Mouse (Mus musculus): ENCODE measurements around the gene Cacna1d. TPM values are rescaled to one million over a fixed set of nuclear protein-coding genes. Genes with fewer than 3 reads are reported as not detected.

The Cacna1d gene
- polyA plus RNA-seq, 1 experiment from 2014 or later: 2.9 TPM

DNA sequence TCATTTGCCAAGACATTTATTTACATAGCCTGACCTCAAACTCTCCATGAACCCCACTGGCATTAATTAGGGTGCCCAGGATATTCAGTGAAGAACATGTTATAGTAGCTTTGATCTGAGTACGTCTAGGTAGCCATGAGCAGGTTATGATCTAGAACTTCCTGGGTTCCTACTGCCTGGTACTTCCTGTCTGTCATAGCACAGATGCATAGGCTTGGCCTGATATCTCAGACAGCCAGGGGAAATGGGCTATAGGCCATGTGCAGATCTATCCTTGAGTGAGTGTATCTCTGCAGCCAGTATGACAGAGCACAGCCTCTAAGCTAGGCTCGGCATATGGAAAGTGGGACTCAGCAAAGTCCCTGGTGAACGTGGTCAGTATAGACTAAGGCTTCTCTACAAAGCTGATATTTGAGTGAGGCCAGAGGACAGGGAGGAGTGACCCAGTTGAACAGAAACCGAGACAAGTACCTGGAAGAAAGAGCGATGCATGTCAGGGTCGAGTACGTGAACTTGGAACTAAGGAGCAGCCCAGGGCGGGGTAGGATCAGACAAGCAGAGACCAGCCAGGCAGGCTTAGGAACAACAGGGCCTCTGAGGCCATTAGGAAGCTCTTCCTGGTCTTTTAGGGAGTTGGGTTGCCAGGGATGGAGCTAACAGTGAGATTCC is 473.3 kb downstream of the Cacna1d start:
- Histone ChIP-seq H3K4me2 (replicated peaks) (no peak overlapping the region), H3K27ac (no peak overlapping the region), H3K27me3 (no peaks in the 10 kb centered on the region), H3K9me3 (no peaks in the 10 kb centered on the region), H3K4me1 (0 out of 2 replicates have a peak, but pooled peaks cover 2% of the 10 kb centered on the region), H3K36me3 (no peaks in the 10 kb centered on the region), H3K4me3 (no peak overlapping the region), H3K9ac (no peak overlapping the region)
- WGBS: 87% methylated on average over 8 of the region's 8 CpGs
- ATAC-seq (ENCODE audit: low FRiP score, low read depth): no peak

DNA sequence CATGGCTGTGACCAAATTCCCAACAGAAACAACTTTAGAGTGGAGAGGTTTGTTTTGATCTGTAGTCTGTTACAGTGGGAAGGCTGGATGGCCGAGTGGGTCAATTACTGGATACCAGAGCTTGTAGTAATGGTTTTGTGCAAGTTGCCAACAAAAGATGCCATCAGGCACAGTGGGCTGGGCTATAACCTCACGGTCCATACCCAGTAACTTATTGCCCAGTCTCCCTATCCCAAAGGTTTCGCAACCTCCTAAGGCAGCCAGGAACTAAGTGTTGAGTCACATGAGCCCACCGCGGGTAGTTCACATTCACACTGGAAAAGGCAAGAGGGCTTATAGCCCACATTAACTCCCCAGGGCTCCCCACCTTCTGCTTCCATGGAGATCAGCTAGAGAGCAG is 474.6 kb downstream of the Cacna1d start:
- WGBS: 89% methylated on average over 5 of the region's 5 CpGs
- Histone ChIP-seq H3K27ac (no peak overlapping the region), H3K9me3 (no peaks in the 10 kb centered on the region), H3K4me2 (replicated peaks) (no peak overlapping the region), H3K36me3 (no peaks in the 10 kb centered on the region), H3K4me3 (no peak overlapping the region), H3K27me3 (no peaks in the 10 kb centered on the region), H3K9ac (no peak overlapping the region), H3K4me1 (peaks cover 11% of the 10 kb centered on the region)
- ATAC-seq (ENCODE audit: low FRiP score, low read depth): no peak

DNA sequence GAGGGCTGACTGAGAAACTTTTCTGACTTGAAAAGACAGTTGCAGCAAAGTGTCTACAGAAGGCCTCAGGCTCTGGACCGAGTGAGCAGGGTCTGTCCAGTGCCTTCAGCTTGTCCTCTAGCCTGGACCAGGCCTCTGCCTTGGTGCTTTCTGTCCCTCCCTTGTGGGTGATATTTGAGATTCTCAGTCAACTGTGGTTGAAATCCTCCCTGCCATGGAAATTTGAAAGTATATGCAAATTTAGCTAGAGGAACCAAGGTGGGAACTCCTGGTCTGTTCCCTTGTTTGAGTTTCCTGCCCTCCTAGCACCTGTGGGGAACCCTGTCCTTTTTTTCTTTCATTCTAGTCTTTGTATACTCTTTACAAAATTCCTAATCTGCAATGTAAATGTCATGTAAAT is 476.2 kb downstream of the Cacna1d start:
- Histone ChIP-seq H3K9ac (no peak overlapping the region), H3K9me3 (no peaks in the 10 kb centered on the region), H3K4me3 (no peak overlapping the region), H3K27me3 (peaks cover 11% of the 10 kb centered on the region), H3K27ac (no peak overlapping the region), H3K4me1 (peaks cover 18% of the 10 kb centered on the region), H3K36me3 (no peaks in the 10 kb centered on the region), H3K4me2 (replicated peaks) (no peak overlapping the region)
- 53% methylated on average over 1 of the region's 1 CpGs for WGBS
- no peak for ATAC-seq (ENCODE audit: low FRiP score, low read depth)

DNA sequence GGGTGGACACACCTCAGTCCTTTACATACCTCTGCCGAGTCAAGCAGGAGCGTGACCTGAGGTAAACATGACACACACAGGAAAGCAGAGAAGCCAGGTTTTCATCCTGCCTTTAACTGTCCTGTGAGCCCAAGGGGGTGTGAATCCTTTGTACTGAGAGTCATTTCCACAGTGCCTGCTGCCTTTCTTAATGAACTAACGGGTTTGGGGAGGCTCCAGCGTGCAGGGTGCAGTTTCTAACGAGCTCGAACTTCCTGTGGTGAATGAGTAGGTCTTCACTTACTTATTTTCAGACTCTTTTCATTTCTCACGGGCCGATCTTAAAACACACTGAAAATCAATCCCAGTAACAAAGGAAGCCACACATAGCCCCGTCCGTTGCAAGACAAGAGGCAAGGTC is 476.8 kb downstream of the Cacna1d start:
- H3K4me1 ChIP-seq: peaks cover 19% of the 10 kb centered on the region
- H3K4me2 ChIP-seq (replicated peaks): no peak overlapping the region
- H3K27ac ChIP-seq: no peak overlapping the region
- WGBS: 38% methylated on average over 10 of the region's 10 CpGs
- no peak overlapping the region for H3K9ac ChIP-seq
- H3K4me3 ChIP-seq: no peak overlapping the region
- H3K27me3 ChIP-seq: peaks cover 16% of the 10 kb centered on the region
- H3K9me3 ChIP-seq: no peaks in the 10 kb centered on the region
- no peak for ATAC-seq (ENCODE audit: low FRiP score, low read depth)
- no peaks in the 10 kb centered on the region for H3K36me3 ChIP-seq

DNA sequence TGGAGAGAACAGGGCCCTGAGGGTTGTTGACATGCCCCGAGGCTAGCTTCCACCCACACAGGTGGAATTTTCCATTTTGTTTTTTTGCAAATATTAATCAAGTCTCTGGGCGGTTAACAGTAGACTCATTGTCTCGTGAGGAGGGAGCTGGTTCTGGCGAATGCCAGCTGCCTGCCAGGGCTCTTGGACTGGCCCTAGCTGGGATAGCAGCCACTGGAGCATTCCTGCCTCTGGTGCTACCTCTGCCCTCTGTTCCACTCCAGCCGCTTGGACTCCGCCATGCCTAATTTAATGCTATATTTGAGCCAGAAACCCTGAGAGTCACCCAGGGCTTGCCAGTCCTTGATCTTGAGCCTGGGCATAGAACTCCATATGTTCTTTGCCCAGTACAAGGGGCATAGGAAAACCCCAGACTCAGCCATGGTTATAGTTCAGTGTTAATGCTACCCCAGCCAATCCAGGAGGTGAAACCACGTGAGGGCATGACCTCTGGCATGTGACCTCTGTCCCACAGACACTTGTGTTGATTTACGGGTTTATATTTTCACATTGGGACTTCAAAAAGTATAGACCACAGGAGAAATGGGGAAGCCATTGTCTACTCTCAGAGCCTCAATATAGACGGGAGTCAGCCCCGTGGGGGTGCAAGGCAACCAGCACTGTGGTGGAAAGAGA is 479.2 kb downstream of the Cacna1d start:
- Histone ChIP-seq H3K9me3 (no peaks in the 10 kb centered on the region), H3K4me2 (replicated peaks) (no peak overlapping the region), H3K4me3 (no peak overlapping the region), H3K9ac (no peak overlapping the region), H3K36me3 (no peaks in the 10 kb centered on the region), H3K27me3 (peaks cover 37% of the 10 kb centered on the region), H3K4me1 (peaks cover 30% of the 10 kb centered on the region), H3K27ac (peak overlapping the region; percentile 72)
- 71% methylated on average over 10 of the region's 10 CpGs for WGBS
- no peak for ATAC-seq (ENCODE audit: low FRiP score, low read depth)

DNA sequence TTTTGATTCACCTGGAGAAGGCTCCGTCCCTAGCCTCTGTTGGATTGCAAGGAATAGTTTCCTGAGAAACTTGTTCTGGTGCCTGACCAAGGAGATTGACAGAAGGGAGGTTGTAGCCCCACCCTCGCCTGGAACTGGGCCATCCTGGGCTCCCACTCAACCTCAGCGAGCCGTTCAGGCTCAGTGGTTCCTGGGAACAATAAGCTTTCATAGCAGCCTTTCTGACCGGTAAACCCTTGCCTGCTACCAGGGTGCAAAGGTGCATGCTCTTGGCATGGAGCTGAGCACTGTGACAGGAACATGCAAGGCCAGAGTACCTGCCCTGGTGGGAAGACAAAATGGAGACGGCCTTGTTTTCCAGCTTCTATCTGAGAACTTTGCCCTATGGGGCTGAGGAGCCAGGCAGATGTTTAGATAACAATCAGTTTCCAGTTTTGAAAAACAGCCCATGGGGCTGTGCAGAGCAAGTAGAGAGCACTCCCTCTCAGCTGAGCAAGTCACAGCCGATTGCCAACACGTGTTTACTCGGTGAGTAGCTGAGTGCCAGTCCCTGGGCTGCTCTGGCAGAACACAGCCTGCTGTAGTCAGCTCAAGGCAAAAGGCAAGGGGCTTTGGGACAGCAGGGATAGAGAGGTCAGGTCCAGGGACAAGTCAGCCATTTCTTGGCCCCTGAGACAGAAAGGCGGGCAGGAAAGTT is 481.2 kb downstream of the Cacna1d start:
- Histone ChIP-seq H3K36me3 (no peaks in the 10 kb centered on the region), H3K4me2 (replicated peaks) (peak overlapping the region; percentile 90; the same call in 1 of the 2 replicates), H3K4me1 (peaks cover 30% of the 10 kb centered on the region), H3K27me3 (peaks cover 37% of the 10 kb centered on the region), H3K4me3 (no peak overlapping the region), H3K9me3 (no peaks in the 10 kb centered on the region), H3K27ac (no peak overlapping the region), H3K9ac (no peak overlapping the region)
- no peak for ATAC-seq (ENCODE audit: low FRiP score, low read depth)
- WGBS: 73% methylated on average over 10 of the region's 10 CpGs

DNA sequence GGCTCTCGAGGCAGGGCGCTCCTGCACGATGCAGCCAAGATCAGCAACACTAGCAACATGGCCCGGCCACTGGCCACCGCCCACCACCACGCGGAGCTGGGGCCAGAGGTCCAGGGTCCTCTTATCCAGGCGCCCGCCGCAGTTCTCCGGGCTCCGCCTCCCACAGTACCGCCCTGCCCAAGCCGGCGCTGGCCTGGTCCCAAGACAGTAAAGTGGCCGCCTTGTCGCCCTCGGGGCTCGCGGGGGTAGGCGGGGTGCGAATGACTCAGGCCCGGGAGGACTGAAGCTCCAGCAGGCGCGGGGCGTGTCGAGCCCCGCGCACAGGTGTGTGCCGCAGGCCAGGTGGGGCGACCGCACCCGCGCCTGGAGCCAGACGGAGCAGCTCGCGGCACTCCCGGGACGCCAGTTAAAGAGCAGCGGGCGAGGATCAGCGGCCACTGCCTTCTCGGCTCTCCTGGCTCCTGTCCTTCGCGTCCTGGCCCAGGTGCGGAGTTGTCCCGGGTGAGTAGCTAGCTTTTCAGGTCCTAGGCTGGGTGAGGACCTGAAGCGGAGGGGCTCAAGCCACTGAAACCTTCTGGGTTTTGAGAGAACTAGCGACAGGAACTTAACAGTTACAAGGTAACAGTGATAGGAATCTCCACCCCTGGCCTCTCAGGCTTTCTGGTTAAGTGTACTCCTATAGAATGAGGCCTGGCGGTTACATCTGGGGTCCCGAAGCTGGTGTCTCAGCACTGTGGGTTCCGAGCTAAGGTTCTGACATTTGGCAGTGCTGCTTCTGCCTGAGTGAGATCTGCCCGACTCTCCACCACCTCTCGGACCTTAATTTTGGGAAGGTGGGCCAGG is 482.3 kb downstream of the Cacna1d start, which contains the start of the genes Il17rb and Chdh:
TSS of gene Il17rb (minus strand) at position 164 of the 843 bp plus-strand sequence.
TSS of gene Chdh (plus strand) at position 291 of the 843 bp plus-strand sequence.
- peak within 1 kb of the TSS; percentile 48 for H3K4me3 ChIP-seq
- ATAC-seq (ENCODE audit: low FRiP score, low read depth): peak; percentile 60
- 9% methylated on average over 54 of the region's 54 CpGs for WGBS
- H3K9me3 ChIP-seq: no peaks in the 10 kb centered on the region
- no peak within 1 kb of the TSS for H3K27ac ChIP-seq
- H3K36me3 ChIP-seq: no peaks in the 10 kb centered on the region
- H3K4me1 ChIP-seq: peaks cover 30% of the 10 kb centered on the region
- peak within 1 kb of the TSS; percentile 90 for H3K4me2 ChIP-seq (replicated peaks)
- H3K9ac ChIP-seq: peak within 1 kb of the TSS; percentile 62
- peaks cover 37% of the 10 kb centered on the region for H3K27me3 ChIP-seq

DNA sequence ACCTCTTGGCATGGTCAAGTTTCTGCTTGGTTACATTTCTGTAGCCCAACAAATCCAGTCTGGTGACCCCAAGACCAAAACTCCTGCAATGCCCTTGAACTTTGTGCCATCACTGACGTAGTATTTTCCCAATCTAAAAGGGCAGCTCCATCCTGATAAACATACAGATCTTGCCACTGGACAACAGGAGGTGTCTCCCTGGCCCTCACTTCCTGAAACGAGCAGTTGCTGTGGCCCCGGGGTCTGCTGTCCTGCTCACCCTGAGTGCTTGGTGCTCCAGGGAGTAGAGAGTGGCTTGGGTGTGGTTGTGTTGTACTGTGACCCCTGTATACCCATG is 491.8 kb downstream of the Cacna1d start:
- Histone ChIP-seq H3K9ac (no peak overlapping the region), H3K36me3 (peaks cover 33% of the 10 kb centered on the region), H3K9me3 (no peaks in the 10 kb centered on the region), H3K4me3 (no peak overlapping the region), H3K27me3 (no peaks in the 10 kb centered on the region), H3K27ac (no peak overlapping the region), H3K4me1 (no peaks in the 10 kb centered on the region), H3K4me2 (replicated peaks) (no peak overlapping the region)
- 91% methylated on average over 3 of the region's 3 CpGs for WGBS
- no peak for ATAC-seq (ENCODE audit: low FRiP score, low read depth)

- WGBS: 84% methylated on average over 13 of the region's 13 CpGs
- Histone ChIP-seq H3K36me3 (peaks cover 38% of the 10 kb centered on the region), H3K27me3 (no peaks in the 10 kb centered on the region), H3K9me3 (no peaks in the 10 kb centered on the region), H3K4me2 (replicated peaks) (no peak overlapping the region), H3K27ac (no peak overlapping the region; the same call in 1 of the 2 replicates), H3K4me1 (no peaks in the 10 kb centered on the region), H3K9ac (no peak overlapping the region), H3K4me3 (no peak overlapping the region)
- ATAC-seq (ENCODE audit: low FRiP score, low read depth): no peak
These were observed 492.3 kb downstream of the Cacna1d start for GRCm38 (mm10) chr14:29998747-29999474.

- Histone ChIP-seq H3K9me3 (no peaks in the 10 kb centered on the region), H3K4me3 (no peak overlapping the region), H3K27ac (no peak overlapping the region), H3K4me1 (no peaks in the 10 kb centered on the region), H3K4me2 (replicated peaks) (no peak overlapping the region), H3K36me3 (peaks cover 54% of the 10 kb centered on the region), H3K9ac (no peak overlapping the region), H3K27me3 (no peaks in the 10 kb centered on the region)
- no peak for ATAC-seq (ENCODE audit: low FRiP score, low read depth)
These were observed 493.9 kb downstream of the Cacna1d start for GRCm38 (mm10) chr14:29997345-29997744.

- Histone ChIP-seq H3K9me3 (no peaks in the 10 kb centered on the region), H3K4me2 (replicated peaks) (no peak overlapping the region), H3K9ac (no peak overlapping the region), H3K4me1 (no peaks in the 10 kb centered on the region), H3K4me3 (no peak overlapping the region), H3K27me3 (no peaks in the 10 kb centered on the region), H3K36me3 (peaks cover 65% of the 10 kb centered on the region), H3K27ac (no peak overlapping the region)
- WGBS: 90% methylated on average over 11 of the region's 11 CpGs
- no peak for ATAC-seq (ENCODE audit: low FRiP score, low read depth)
These were observed 495.1 kb downstream of the Cacna1d start for GRCm38 (mm10) chr14:29996000-29996751.
